Mouse (Mus musculus) thymus, adult 2 months (tissue): ENCODE measurements around the gene Zbtb48.

Experiments
- CTCF ChIP-seq: fragments of 200-500 bp; IDR thresholded peaks from 2 replicates; pipeline ENCODE4 v1.5.1; 2012; ENCODE audit warnings: mild to moderate bottlenecking, control low read depth, low read length, moderate library complexity, borderline replicate concordance; ENCODE audit not compliant: control insufficient read depth, poor library complexity, insufficient read depth; ENCODE audit errors: extremely low read depth
- POLR2A ChIP-seq: fragments of 200-500 bp; IDR thresholded peaks from 2 replicates; pipeline ENCODE4 v1.6.1; 2012; ENCODE audit warnings: mild to moderate bottlenecking, low read length, control low read depth, moderate library complexity; ENCODE audit not compliant: control insufficient read depth, poor library complexity, insufficient read depth; ENCODE audit errors: extremely low read depth

DNA sequence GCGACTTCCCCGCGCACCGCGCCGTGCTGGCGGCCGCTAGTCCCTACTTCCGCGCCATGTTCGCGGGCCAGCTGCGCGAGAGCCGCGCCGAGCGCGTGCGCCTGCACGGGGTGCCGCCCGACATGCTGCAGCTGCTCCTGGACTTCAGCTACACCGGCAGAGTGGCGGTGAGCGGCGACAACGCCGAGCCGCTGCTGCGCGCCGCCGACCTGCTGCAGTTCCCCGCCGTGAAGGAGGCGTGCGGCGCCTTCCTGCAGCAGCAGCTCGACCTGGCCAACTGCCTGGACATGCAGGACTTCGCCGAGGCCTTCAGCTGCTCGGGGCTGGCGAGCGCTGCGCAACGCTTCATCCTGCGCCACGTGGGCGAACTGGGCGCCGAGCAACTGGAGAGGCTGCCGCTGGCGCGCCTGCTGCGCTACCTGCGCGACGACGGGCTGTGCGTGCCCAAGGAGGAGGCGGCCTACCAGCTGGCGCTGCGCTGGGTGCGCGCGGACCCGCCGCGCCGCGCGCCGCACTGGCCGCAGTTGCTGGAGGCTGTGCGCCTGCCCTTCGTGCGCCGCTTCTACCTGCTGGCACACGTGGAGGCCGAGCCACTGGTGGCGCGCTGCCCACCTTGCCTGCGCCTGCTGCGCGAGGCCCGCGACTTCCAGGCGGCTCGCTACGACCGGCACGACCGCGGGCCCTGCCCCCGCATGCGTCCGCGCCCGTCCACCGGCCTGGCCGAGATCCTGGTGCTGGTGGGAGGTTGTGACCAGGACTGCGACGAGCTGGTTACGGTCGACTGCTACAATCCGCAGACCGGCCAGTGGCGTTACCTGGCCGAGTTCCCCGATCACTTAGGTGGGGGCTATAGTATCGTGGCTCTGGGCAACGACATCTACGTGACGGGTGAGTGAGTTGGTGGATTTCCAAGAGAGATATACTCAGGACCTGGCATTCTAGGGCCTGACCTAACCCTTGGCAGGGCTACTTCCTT lies 18.1 kb downstream of the Zbtb48 start:
- TF ChIP-seq CTCF (no peak; the same call in 1 of the 2 replicates), POLR2A (no peak)
